Mouse (Mus musculus) heart, postnatal 36 days (tissue): ENCODE results near the gene Macrod1. TPM values are rescaled to one million over a fixed set of nuclear protein-coding genes. Genes with fewer than 3 reads are reported as not detected.

Experiments used
- DNase-seq, 2 experiments: peaks; one replicate each; pipeline ENCODE4 v3.0.0; 2021 to 2022
- intact Hi-C: fragments of 180-260 bp; cut with DNase I; formaldehyde crosslinking; loops from one replicate; pipeline ENCODE4 v1.15.1; 2025
- total RNA-seq, 2 experiments: library from RNA; stranded (reverse); gene quantifications; 2 replicates each; pipeline ENCODE4 v1.2.3; 2021

Macrod1 gene
- total RNA-seq, 2 experiments from 2014 or later = 272 to 280 TPM

- intact Hi-C loops = no loop called here
- no peak for DNase-seq
These were observed 162.1 kb downstream of the Macrod1 start for GRCm38 (mm10) chr19:7218753-7219152.

- DNase-seq = no peak
- intact Hi-C loops = no loop called here
These were observed 165.6 kb downstream of the Macrod1 start for GRCm38 (mm10) chr19:7222196-7222595.

- intact Hi-C loops = no loop called here
These were observed 166.9 kb downstream of the Macrod1 start for GRCm38 (mm10) chr19:7223488-7223887.

GRCm38 (mm10) chr19:7224253-7224652 lies 167.6 kb downstream of the Macrod1 start:
- intact Hi-C loops = no loop called here
- no peak for DNase-seq

More at GRCm38 (mm10) chr19:7223488-7223887, 166.9 kb downstream of the Macrod1 start:
- DNase-seq = no peak

- intact Hi-C loops = no loop called here
- no peak for DNase-seq
These were observed 168.6 kb downstream of the Macrod1 start for GRCm38 (mm10) chr19:7225096-7225690.

- intact Hi-C loops = no loop called here
- no peak for DNase-seq
These were observed 169.9 kb downstream of the Macrod1 start for GRCm38 (mm10) chr19:7226511-7226914.

- DNase-seq = peak; percentile 77
- intact Hi-C loops = loop anchor here (1.0 to 10.0 kb wide), 4 partner anchors 28 to 380 kb away; partner anchors contain the start of gene Hrasls5
These were observed 178.1 kb downstream of the Macrod1 start for GRCm38 (mm10) chr19:7234537-7235221.

GRCm38 (mm10) chr19:7235461-7235860 lies 178.9 kb downstream of the Macrod1 start:
- intact Hi-C loops = loop anchor here (2.0 to 10.0 kb wide), 3 partner anchors 27 to 379 kb away; partner anchors contain the start of gene Hrasls5
- no peak for DNase-seq

- intact Hi-C loops = loop anchor here (10.0 kb wide), 1 partner anchor 379 kb away; the partner anchor contains the start of gene Hrasls5
- no peak for DNase-seq
These were observed 179.4 kb downstream of the Macrod1 start for GRCm38 (mm10) chr19:7236011-7236410.

- intact Hi-C loops = loop anchor here (1.0 to 10.0 kb wide), 2 partner anchors 200 to 378 kb away; partner anchors contain the start of gene Hrasls5
- DNase-seq = no peak
These were observed 180.1 kb downstream of the Macrod1 start for GRCm38 (mm10) chr19:7236742-7237141.

GRCm38 (mm10) chr19:7239574-7239973 lies 183.0 kb downstream of the Macrod1 start:
- intact Hi-C loops = loop anchor here (10.0 kb wide), 1 partner anchor 375 kb away; the partner anchor contains the start of gene Hrasls5
- DNase-seq = no peak

GRCm38 (mm10) chr19:7240291-7240690 lies 183.7 kb downstream of the Macrod1 start:
- intact Hi-C loops = loop anchor here (2.0 kb wide), 3 partner anchors 29 to 177 kb away; partner anchors contain the start of genes 2700081O15Rik and Mark2
- no peak for DNase-seq

- intact Hi-C loops = loop anchor here (2.0 kb wide), 3 partner anchors 28 to 176 kb away; partner anchors contain the start of genes 2700081O15Rik and Mark2
- DNase-seq = peak; percentile 93
These were observed 184.4 kb downstream of the Macrod1 start, which contains the start of gene Naa40 for GRCm38 (mm10) chr19:7240782-7241690. Gene Naa40, minus strand, starts transcription at chr19:7241183.

- intact Hi-C loops = no loop called here
These were observed 189.4 kb downstream of the Macrod1 start for GRCm38 (mm10) chr19:7246021-7246420.

More at GRCm38 (mm10) chr19:7246021-7246420, 189.4 kb downstream of the Macrod1 start:
- no peak for DNase-seq

Other genes with a start within 250 kb of the Macrod1 start
- 10 to 100 TPM; 17.4 to 19.4 TPM for gene Rps6ka4, start 216.2 kb upstream of the Macrod1 start, total RNA-seq
- under 1 TPM; 0.69 to 0.92 TPM for gene Ccdc88b, start 198.6 kb upstream of the Macrod1 start, total RNA-seq
- gene Trmt112, start 147.1 kb upstream of the Macrod1 start, total RNA-seq = 10 to 100 TPM; 27.8 to 30.3 TPM
- 100 to 1,000 TPM; 693 to 776 TPM for gene Prdx5, start 146.7 kb upstream of the Macrod1 start, total RNA-seq
- gene Esrra, start 135.0 kb upstream of the Macrod1 start, total RNA-seq = 100 to 1,000 TPM; 146 to 154 TPM
- gene Catsperz, start 131.4 kb upstream of the Macrod1 start, total RNA-seq = not detected
- gene Kcnk4, start 122.3 kb upstream of the Macrod1 start, total RNA-seq = not detected
- gene Bad, start 114.9 kb upstream of the Macrod1 start, total RNA-seq = 10 to 100 TPM; 22.0 to 24.7 TPM
- 10 to 100 TPM; 37.3 to 39.1 TPM for gene Gpr137, start 114.3 kb upstream of the Macrod1 start, total RNA-seq
- 10 to 100 TPM; 77.3 to 95.8 TPM for gene Ppp1r14b, start 81.8 kb upstream of the Macrod1 start, total RNA-seq
- gene Plcb3, start 80.3 kb upstream of the Macrod1 start, total RNA-seq = 10 to 100 TPM; 17.0 to 18.5 TPM
- 10 to 100 TPM; 18.8 to 20.5 TPM for gene Fkbp2, start 76.3 kb upstream of the Macrod1 start, total RNA-seq
- 100 to 1,000 TPM; 438 to 444 TPM for gene Vegfb, start 69.2 kb upstream of the Macrod1 start, total RNA-seq
- 10 to 100 TPM; 51.0 to 57.1 TPM for gene Dnajc4, start 64.2 kb upstream of the Macrod1 start, total RNA-seq
- 10 to 100 TPM; 27.0 to 28.9 TPM for gene Nudt22, start 60.7 kb upstream of the Macrod1 start, total RNA-seq
- 10 to 100 TPM; 23.0 to 25.5 TPM for gene Trpt1, start 60.7 kb upstream of the Macrod1 start, total RNA-seq
- gene Fermt3, start 37.3 kb upstream of the Macrod1 start, total RNA-seq = 1 to 10 TPM; 4.2 to 5.9 TPM
- 100 to 1,000 TPM in 1 of 2 experiments, 10 to 100 TPM in 1; 98.7 to 126 TPM for gene Stip1, start 16.8 kb upstream of the Macrod1 start, total RNA-seq
- gene Flrt1, start 48.9 kb downstream of the Macrod1 start, total RNA-seq = under 1 TPM; 0.84 to 1.00 TPM
- gene Otub1, start 149.5 kb downstream of the Macrod1 start, total RNA-seq = 10 to 100 TPM; 72.2 to 72.6 TPM
- gene Cox8a, start 160.8 kb downstream of the Macrod1 start, total RNA-seq = 100 to 1,000 TPM; 395 to 437 TPM
- gene Naa40, start 184.4 kb downstream of the Macrod1 start, total RNA-seq = 10 to 100 TPM; 15.3 to 15.6 TPM
- gene Rcor2, start 210.5 kb downstream of the Macrod1 start, total RNA-seq = 1 to 10 TPM; 5.4 to 7.8 TPM